Mouse (Mus musculus): ENCODE results near the gene Plcd3. TPM values are rescaled to one million over a fixed set of nuclear protein-coding genes. Genes with fewer than 3 reads are reported as not detected.

Gene Plcd3
- total RNA-seq (2023), result 0.35 TPM

DNA sequence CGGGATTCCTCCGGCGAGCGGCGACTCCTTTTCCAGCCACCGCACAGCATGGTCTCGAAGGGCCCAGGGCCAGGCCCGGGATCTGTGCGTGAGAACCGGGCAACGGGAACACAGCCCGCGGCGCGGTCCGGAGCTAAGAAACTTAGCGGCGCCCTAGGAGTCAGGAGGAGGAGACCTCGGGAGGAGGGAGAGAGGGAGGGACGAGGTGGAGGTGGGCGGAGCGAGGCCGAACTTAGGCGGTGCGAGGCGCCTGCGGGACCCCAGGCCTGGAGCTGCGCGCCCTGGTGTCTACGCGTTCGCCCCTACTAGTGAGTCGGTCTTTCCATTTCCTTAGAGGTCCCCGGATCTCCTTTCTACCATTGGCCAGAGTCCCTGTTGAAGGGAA, at the start of gene Plcd3, which contains the start of gene Acbd4:
Gene Plcd3 (minus strand): TSS at position 178 of the 385 bp plus-strand sequence.
Gene Acbd4 (plus strand): TSS at position 202 of the 385 bp plus-strand sequence.

DNA sequence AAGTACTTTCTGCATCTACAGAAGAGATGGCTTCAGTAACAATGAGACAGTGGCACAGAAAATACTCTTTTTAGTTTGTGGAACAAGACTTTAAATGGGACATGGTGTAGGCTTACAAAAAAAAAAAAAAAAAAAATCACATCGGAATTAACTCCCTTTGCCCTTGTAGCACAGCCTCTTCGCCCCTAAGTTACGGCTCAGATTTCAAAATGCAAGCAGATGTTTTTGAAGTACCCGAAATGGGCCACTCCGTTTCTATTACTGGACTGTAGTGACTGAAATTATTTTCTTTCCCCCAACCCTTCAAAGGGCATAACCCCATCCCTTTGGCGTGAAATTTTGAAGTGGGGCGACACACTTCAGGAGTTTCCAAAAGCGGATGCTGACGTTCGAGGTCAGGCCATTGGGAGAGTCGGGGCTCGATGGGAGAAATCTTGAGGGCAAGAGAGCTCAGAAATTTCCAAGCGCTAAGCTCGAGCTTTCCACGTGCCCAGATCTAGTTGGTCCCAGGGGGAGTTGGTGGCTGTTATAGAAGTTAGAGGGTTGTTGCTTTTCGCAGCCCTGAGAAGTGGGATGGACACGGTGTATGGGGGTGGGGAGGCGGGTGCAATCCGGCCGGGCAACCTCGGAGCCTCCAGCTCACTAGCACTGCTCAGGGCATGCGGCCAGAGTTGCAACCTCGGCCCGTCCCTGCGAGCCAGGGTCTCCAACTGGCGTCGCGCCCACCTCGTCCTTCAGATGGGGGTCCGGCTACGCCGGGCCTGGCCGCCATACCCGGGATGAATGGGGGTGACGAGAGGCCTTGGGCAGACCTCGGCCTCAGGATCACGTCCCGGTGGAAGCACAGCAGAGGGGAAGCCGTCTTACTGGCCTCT, 30.5 kb upstream of the Plcd3 start, which contains the start of gene Hexim2:
Gene Hexim2 (plus strand): TSS at position 729 of the 875 bp plus-strand sequence.

DNA sequence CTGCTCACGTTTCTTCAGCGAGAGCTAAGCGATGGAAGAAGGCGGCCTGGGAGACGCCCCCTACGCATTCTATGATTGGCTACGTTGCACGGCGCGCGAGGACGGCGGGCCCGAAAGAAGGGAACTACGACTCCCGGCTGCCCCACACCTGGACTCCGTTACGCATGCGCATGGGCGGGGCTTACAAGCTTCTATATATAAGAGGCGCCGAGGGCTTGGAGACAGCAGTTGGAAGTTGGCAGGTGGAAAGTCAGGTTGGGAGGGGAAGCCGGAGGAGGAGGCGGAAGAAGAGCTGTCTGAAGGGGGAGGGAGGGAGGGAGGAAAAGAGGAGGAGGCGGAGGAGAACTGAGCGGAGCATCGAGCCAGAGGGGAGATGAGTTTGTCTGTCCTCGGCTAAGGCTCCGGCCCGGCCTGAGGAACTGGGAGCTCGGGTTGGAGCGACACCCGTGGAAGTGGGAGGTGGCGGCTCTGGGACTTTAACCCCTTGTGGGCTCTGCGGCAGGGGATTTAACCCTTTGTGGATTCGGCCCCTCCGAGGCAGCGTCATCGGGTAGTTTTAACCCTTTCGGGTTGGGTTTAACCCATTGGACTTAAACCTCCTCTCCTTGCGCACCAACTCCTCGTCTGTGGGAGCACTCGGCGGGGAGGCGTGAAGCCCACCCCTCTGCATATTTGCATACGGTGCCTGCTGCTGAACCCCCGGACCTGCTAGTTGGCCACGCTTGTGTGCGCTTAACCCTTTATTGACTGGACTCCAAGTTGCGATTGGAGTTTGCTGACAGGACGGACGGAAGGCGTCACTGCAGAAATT, 14.8 kb upstream of the Plcd3 start, which contains the start of gene Hexim1:
Gene Hexim1 (plus strand): TSS at position 224 of the 811 bp plus-strand sequence.

DNA sequence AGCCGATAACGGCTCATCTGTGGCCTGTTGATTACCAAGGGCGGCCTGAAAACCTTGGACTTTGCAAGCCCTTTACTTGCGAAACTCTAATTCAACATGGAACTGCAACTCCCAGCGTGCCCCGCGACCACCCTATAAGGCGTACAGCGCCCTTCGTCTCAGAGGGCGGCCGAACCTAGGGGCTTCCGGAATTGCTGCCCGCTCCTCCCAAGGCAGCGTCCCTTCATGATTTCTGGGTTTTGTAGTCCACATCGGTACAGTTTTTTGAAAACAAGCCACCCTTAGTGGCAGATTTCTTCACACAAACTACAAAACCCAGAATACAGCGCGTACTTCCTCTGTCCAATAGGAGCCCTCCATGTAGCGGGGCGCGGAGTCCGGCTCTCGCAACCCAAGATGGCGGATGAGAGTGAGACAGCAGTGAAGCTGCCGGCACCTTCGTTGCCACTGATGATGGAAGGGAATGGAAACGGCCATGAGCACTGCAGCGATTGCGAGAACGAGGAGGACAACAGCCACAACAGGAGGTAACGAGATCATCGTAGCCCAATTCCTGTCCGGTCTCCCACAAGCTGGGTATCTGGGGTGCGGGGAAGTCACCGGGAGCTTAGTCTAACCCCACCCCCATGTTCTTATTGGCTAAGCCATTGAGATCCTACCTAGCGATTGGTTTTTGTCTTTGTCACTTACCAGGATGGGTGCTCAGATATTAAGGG, 73.1 kb downstream of the Plcd3 start, which contains the start of the genes Nmt1 and Dcakd:
Gene Nmt1 (plus strand): TSS at position 15 of the 716 bp plus-strand sequence.
Gene Dcakd (minus strand): TSS at position 158 of the 716 bp plus-strand sequence.

Other genes with a start within 250 kb of the Plcd3 start
- 128 TPM for gene Eftud2, start 220.7 kb downstream of the Plcd3 start, total RNA-seq (2023)
- gene Ccdc103, start 220.5 kb downstream of the Plcd3 start, total RNA-seq (2023), result not detected
- not detected for gene Fam187a, start 216.5 kb downstream of the Plcd3 start, total RNA-seq (2023)
- not detected for gene Gfap, start 200.7 kb downstream of the Plcd3 start, total RNA-seq (2023)
- 1.1 TPM for gene Kif18b, start 176.5 kb downstream of the Plcd3 start, total RNA-seq (2023)
- gene C1ql1, start 155.0 kb downstream of the Plcd3 start, total RNA-seq (2023), result not detected
- 58.4 TPM for gene Nmt1, start 73.5 kb downstream of the Plcd3 start, total RNA-seq (2023)
- gene Dcakd, start 73.3 kb downstream of the Plcd3 start, total RNA-seq (2023), result 13.4 TPM
- gene Acbd4, start within 50 bp of the Plcd3 start, total RNA-seq (2023), result 32.7 TPM
- 137 TPM for gene Hexim1, start 14.6 kb upstream of the Plcd3 start, total RNA-seq (2023)
- gene Hexim2, start 30.8 kb upstream of the Plcd3 start, total RNA-seq (2023), result 3.3 TPM
- gene Fmnl1, start 69.4 kb upstream of the Plcd3 start, total RNA-seq (2023), result 357 TPM
- not detected for gene 1700023F06Rik, start 106.9 kb upstream of the Plcd3 start, total RNA-seq (2023)
- not detected for gene Spata32, start 116.8 kb upstream of the Plcd3 start, total RNA-seq (2023)
- 73.6 TPM for gene Map3k14, start 165.8 kb upstream of the Plcd3 start, total RNA-seq (2023)

Measured in CD4-positive naive resting alpha-beta T cell, adult 76 days (primary cell).